Mouse (Mus musculus) adrenal gland, postnatal 14 days (tissue): ENCODE data around the gene Hspg2. TPM values are rescaled to one million over a fixed set of nuclear protein-coding genes. Genes with fewer than 3 reads are reported as not detected.
A peak's percentile ranks its signal among the peaks of the same experiment; 100 is the strongest.

Experiments used
- DNase-seq: peaks from one replicate; pipeline ENCODE4 v3.0.0; 2021; ENCODE audit warnings: mixed read lengths
- total RNA-seq: library from RNA; stranded (reverse); gene quantifications from 2 replicates; pipeline ENCODE4 v1.2.3, GENCODE M21; 2021

The Hspg2 gene
- total RNA-seq, 1 experiment from 2014 or later = 242 TPM

DNA sequence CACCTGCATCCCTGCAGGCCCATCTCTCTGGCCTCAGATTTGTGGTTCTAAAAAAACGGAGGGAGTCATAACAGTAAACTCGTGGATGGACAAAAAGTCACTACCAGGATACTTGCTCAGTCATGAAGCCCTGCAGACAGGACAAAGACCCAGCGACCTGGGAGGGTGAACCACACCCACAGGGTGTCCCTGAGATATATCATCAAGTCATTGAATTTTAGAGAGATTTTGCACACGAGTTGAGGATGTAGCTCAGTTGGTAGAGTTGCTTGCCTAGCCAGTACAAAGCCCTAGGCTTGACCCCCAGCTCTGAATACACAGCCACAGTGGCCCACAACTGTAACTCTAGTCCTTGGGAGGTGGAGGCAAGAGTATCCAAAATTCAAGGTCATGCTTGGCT, 7.4 kb upstream of the Hspg2 start:
- no peak for DNase-seq

DNA sequence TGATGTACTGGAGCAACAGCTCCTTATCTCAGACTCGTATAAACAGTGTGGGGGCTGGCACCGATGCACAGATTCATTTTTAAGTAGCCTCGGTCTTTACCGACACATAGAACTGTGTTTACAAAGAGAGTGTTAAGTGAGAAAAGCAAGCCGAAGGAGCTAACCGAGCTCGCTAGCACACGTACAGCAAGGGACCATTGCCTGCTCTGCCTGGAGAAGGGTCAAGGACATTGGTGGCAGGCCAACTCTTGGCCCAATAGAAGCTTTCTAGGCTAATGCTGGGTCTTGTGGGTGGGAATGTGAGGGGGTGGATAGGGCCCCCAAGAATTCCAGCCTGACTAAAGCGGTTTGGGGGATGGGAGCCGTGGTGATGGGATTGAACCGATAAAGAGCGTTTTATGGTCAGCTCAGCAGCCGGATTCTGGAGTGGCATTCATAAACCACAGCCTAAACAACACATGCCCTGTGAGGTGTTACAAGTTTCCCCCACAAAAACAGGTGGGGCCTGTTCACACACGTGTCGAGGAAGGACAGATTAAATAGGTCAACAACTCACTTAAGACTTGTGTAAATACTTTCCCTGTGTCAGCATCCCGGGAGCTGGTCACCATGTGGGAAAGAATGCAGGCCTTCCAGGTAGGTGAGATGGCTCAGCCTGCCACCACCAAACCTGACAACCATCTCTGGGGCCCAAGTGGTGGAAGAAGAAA, 6.4 kb upstream of the Hspg2 start:
- DNase-seq = no peak

DNA sequence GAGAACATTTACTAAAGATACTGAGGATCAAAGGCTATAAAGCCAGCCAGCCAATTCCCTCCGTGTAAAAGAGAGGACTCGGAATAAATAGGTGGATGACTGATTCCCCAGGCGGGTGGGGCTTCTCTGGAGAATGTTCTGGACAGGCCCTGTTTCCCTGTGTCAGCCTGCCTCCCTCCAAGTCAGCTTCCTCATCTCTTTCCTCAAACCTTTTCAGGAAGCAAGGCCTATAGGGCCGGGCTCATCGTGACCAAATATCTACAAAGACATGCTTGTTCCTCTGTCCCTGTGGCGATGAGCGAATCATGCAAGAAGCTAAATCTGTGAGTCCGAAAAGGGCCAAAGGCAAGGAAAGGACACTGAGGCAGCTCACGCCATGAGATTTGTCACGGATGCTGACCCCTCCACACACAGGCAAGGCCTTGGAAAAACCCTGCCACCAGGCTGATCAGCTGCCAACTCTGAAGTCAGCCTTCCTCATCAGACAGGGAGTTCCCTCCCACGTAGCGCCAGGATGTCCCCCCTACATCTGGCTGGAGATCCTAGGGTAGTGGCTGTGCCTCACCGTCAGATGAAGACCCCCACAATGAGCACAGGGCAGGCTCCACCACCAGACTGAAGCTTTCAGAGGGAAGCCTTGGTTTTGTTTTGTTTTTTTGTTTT, 3.3 kb upstream of the Hspg2 start:
- no peak for DNase-seq

DNA sequence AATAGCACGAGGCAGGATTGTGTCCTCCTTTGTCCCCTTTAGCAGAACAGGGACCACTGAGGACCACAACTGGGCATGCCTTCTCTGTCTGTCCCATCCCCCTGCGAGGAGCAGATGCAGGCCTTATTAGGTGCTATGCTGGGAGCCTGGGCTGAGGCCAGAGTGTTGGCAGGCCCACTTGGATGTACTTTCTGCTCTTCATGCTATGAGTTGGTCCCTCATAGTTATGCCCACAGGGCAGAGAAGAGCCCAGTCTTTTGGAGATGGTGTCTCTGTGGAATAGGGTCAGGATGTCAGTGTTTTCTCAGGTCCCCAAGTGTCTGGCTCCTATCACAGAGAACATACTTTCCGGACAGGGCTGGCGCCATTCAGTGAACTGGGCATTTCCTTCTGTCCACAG, 1.6 kb upstream of the Hspg2 start:
- DNase-seq = no peak

DNA sequence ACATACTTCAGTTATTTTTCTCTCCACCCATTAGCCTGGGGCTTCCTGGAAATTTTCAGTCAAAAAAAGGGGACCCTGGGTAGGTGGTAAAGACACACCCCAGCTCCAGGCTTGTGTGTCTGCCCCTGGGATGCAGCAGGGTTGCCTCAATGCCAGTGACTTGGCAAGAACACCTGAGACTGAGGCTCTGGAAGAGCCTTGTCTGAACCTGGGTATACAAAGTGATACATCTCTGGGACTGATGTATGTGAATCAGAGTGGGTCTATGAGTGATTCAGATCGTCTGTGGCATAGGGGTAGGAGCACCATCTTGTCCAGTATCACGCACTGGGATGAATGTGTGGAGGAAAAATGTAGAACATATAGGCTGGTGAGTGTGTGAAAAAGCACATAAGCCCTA, 1.0 kb upstream of the Hspg2 start:
- DNase-seq = no peak

DNA sequence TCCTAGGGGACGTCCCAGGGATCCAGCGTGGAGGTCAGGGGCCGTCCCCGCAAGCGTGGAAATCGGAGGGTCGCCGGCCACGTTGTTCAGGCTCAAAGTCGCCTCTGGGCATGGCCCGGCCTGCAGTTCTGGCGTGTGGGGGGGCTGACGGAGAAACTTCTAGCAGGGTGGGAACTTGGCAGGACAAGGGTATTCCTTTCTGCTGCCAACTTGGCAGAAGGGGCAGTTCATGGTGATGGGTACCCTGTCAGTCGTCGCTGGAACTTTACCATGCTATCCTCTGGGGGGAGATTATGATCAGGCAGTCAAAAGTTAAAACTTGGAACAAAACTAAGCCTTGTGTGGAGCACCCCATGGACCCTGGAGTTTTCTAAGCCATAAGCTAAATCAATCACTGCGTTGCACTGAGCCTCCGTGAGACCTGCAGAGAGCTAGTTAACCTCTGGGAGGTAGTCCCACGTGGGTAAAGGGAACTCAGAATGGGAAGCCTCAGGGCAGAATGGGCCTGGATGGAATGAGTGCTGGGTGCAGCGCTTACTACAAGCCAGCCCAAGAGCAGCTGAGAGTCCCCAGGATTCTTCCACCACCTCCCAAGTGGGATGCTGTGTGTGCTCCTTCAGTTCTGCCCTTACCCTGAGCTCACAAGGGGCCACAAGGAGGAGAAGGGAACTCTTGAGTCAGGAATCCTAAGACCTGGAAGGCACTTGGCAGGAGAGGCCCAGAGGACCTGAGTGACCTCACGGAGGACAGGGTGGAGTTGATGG, 694 bp downstream of the Hspg2 start:
- peak; percentile 66 for DNase-seq

DNA sequence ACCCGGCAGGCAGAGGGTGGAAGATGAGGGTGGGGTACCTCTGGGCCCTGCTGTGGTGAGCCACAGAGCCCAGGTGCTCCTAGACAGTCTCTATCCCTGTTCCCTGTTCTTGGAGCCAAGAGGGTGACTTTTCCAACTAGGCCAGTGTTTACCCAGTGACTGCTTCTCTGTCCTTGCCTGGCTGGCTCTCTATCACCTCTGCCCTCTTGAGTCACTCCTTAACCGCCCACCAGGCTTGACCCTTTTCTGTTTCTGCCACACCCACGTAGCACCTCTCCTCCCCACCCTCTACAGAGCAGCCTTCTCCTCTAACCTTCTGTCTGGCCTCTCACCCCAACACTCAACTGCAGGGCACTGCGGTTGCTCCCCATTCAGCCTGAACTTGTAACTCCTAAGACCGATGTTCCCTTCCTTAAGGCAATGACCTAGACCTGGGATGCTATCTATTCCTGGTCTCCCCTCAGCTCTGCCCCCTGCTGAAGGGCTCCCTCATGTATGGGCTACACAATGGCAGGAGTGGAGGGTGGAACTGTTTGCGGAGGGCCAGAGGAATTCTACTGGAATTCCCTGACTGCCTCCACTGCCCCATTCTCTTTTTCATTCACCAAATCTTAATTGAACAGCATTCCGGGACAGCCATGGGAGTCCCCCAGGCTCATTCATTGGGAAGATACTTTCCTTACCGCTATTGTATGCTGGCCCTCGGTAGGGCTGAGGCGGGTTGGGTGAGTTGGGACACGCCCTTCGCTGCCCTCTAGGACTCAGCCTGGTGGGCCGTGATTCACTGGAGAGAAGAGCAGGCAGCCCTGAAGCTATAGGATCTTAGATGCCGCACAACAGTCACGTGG, 1.5 kb downstream of the Hspg2 start:
- DNase-seq = peak; percentile 35

DNA sequence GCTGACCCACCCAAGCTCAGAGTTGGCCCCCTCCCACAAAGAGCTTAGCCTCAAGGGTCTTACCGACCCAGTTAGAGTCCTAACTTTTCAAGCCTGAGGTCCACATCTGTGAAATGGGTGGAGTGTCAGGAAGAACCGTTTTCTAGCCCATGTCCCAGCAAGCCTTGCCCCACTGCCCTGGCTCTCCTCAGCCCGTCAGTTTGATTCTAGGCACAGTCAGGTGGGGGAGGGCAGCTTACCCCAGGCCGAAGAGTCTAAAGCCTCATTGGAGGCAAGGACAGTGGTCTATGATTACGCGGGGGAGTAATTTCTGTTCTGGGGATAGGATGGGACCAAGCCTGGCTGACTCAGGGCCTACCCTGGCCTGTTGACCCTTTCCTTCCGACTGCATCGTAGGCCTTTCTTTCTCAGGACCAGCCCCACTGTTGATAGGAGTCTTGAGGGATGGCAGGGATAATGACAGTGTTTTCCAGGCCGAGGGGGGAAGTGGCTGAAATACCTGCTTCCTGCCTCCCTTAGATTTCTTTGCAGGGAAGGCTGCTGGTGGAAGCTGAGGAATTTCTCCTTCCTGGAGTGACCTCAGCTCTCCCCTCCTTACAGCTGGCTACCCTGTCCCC, 2.2 kb downstream of the Hspg2 start:
- peak; percentile 50 for DNase-seq

DNA sequence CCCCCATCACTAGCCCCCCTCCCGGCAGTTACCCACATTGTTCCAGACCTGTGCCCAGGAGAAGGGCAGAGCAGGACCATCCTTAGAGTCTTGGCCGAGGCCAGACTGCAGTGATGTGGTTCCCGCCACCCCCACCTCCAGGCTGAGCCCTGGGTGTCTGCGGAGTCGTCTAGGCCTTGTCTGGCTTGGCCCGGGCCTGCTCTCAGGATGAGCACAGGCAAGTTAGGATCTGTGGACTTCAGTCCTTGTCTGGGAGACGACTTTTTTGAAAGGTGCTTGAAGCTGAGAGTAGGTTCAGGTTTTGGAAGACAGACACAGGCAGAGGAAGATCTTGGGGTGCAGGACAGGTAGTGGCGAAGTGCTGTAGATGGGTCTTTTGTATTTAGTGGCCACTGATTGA, 2.8 kb downstream of the Hspg2 start:
- peak; percentile 35 for DNase-seq

DNA sequence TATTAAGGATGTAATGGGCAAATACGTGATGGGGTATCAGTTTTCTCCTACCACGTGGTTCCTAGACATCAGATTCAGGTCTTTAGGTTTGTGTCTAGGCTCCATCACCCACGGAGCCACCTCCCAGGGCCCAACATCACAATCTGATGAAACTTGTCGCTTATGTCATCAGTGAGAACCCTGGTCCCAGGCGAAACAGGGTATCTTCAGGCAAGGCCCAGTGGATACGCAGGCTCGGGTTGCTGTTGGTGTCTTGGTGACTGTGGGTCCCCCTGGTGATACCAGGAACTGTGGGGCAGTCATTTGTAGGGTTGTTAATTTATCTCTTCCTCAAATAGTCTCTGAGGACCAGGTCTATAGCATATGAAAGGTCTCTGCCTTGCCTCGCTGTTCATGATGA, 4.7 kb downstream of the Hspg2 start:
- no peak for DNase-seq

DNA sequence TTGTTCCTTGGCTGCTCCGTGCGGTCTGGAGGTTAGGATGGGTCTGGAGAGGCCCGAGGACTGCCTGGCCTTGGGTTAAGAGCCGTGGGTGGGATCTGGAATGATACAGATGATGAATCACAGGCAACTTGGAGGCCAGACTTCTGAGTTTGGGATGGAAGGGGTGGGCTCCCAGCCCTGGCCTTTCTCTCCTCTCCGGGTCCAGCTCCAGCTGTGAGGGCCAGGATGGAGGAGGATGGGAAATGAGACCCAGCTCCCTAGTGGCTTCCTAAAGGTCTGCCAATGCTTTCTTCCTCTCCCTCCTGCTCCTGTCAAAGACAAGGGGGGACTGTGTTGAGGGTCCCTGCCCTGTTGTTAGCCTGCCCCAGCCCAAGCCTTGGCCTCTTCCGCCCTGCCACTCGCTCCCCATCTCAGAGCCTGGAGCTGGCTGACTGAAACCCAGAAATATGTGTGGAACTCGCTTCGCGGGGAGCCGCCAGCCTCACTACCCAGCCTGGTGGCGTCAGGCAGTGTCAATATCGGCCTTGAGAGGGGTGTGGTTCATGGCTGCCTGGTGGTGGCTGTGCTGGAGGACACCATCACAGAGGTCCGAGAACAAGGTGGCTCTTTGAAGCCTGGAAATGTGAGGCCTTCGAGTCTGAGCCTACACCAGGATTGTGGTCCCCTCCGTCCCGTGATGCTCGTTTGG, 5.3 kb downstream of the Hspg2 start:
- peak; percentile 79 for DNase-seq

DNA sequence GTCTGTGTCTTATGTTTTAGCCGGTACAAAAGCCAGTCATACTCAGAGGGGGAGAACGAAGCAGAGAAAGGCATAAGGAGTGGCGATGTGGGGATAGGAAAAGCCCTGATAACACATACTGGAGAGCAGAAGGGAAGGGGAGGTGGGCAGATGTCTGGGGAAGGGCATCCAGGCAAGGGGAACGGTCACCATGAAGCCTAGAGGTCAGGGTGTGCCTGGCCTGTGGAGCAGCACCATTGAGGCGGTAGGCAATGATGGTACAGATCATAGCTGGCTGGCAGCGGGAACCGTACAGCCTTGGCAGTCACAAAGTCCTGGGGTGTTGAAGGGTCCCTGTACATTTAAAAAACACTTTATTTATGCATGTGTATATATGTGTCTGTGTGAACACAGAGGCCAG, 6.1 kb downstream of the Hspg2 start:
- DNase-seq = no peak

DNA sequence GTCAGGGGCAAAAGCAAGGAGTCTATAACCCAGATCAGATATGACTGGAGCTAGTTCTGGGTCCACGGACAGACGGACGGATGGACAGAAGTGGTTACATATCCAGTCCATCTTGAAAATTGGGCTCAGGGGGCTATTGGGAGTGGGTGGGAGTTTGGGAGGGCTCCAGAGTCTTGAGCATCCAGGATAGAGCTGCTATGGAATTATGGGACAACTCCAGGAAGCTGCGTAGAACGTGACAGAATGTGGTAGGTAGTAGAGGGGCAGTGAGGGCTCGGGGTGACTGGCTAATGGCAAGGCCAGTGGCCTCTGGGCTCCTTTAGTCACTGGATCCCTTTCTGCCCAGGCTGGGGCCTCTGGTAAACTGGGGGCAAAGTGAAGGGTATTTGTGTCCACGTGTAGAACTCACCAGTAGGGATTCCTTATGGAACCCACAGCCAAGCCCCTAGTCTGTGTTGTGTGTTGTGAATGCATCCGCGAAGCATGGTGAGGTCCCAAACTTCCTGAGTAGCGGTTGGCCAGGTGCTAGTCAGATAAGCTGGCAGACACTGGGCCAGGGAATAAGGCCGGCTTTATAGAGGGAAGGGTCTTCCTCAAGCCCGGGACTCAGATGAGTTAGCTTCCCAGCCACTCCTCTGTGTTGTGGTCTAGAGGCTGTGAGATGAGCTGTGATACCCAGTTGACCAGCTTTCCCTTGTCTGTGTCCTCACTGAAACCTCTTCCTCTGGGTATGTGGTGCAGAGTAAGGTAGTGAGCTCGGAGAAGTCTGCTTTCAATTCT, 6.9 kb downstream of the Hspg2 start:
- no peak for DNase-seq

DNA sequence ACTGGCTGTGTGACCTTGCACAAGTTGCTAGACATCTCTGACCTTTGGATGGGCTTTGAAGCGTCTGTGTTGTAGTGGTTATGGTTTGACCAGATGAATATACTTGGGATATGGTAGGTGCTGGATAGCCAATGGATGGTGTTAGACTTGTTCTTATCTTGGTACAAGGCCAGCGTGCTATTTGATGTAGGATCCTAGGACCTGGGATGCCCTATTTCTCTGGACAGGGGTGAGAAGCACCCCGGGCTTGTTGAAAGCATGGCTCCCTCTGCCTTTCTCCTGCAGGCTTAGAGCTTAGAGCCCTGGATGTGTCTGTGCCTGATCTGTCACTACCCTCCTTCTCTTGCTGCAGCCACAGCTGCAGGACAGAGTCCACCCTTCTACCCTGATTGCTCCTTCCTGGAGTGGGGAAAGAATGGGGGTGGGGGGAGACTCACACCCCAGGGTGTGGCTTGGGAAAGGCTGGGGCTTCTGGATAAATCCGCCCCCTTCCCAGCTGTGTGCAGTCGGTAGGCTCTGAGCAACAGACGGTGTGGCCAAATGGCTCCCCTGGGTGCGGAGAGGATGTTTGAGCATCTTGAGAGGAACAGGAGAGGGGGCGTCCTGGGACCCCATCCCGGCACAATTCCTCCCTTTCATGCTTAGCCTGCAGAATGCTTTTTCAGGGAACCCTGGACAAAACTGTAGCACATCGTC, 7.6 kb downstream of the Hspg2 start:
- DNase-seq = peak; percentile 71

DNA sequence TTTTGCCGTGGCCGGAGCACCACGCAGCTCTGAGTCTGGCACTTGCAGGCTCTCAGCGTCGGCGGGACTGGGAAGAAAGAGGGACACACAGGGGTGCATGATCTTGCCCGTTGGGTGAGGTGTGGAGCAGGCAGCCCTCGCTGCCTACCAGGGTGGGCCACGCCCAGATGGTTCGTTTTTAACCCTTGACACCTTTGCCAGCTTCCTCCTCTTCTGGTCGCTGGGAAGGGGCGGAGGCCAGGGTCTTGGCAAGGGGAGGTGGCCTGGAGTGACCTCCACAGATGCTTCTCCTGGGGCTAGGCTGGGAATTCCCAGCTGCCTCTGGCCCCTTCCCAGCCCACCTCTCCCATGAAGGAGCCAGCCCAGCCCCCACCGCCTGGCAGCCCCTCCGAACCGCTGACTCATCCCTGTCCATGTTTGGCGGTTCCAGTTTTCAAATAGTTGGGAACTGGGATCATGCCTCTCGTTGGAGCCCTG, 8.2 kb downstream of the Hspg2 start:
- peak; percentile 73 for DNase-seq

DNA sequence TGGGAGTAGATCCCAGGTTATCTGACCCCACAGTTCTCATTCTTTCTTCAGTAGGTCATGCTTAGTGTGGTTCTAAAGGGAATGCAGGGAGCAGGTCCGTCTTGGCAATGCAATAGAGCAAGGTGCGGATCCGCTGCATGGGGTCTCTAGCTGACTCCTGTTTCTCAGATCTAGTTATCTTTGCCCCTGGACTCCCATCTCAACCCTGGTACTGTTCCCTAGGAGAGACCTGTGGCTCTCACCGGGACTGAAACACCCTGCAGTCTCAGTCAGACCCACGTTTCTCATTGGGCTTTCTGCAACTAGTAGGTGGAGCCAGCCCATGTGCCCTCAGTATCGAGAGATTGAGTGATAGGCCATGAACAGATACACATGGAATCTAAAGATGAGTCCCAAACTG, 9.0 kb downstream of the Hspg2 start:
- DNase-seq = no peak

DNA sequence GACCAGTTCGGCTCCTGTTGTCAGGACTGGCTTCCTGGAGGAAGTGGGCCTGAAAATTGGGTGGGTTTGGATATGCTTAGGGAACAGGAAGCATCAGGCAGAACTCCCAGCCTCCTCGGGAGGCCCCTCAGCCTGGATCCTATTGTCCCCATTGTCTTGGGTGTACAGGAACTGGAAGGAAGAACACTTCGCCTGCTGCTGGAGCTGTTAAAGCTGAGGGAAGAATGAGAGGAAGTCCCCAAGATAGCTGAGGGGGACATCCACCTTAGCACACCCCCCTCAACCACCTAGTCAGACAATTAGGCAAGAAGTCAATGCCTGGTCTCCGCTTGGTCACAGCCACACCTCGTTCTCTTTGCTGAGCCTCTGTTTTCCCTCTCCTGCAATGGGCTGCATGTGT, 9.7 kb downstream of the Hspg2 start:
- DNase-seq = peak; percentile 43

DNA sequence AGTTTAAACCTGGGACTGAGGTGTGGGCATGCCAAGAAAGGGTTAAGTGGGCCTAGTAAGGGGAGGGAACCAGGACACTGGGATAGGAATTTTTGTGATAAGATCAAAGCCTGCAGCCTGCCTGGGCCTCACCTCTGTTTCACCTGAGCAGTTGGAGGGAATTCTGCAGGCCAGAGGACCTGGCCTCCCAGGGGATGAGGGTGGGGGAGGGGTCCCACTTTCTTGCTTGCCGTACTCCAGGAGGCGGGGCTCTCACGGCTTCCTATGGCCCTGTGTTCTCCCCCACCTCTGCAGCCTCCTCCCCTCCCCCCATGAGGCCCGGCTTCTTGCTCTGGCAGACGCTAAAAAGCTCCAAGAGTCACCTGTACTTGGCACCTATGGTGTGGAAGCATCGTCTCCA, 11.2 kb downstream of the Hspg2 start:
- DNase-seq = no peak

DNA sequence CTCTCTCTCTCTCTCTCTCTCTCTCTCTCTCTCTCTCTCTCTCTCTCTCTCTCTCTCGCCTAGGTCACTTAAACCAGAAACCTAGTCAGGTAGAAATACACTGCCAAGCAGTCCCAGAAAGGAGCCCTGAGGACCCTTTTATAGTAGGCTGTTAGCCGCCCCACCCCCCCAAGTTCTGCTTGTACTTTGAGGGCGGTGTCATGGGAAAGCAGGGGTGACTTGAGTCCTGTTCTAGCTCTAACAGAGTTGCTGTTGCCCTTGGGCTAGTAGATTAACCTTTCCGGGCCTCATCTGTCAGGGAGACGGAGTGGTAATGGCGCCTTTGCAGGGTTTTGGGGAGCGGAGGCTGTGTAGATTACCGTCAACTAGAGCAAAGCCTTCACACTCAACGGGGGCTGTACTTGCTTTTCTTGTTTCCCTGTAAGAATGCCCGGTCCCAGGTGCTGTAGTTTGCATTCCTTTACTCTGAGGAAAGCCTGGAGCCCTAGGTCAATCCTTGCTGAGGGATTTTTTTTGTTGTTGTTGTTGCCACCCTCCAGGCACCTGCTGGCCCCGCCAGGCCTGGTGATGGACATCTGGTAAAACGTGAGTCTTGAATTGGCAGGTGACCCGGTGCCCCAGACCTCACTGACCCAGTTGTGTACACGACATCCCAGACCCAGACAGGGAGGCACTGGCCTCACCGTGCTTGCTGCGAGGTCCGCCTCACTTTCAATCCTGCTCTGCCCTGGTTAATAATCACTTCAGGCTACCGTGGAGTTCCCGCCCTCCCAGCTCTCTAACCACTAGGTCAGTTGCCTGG, 11.8 kb downstream of the Hspg2 start:
- no peak for DNase-seq
